In genomic region chr13:73626745-73627549, GRCm38 (mm10) we compare ENCODE assay signal across 8 mouse cellular contexts. TPM values are rescaled to one million over a fixed set of nuclear protein-coding genes. Genes with fewer than 3 reads are reported as not detected.
DNase-seq lines count a peak whose midpoint lies in the region; ATAC-seq lines count a peak whose summit lies in the region.

TSS of gene Tert (plus strand) at chr13:73626911.

- 10% methylated on average over 47 of the region's 47 CpGs for WGBS in embryonic facial prominence, embryonic 12.5 days
- WGBS in lung, embryonic 16.5 days = 7% methylated on average over 47 of the region's 47 CpGs

- intact Hi-C loops in heart, postnatal 10 days (cut with DNase I) = loop anchor here (2.0 kb wide), 1 partner anchor 114 kb away; no protein-coding TSS in a partner anchor

- DNase-seq in CD4-positive, CD25-positive, alpha-beta regulatory T cell, adult 2 months (ENCODE audit: low read depth, low spot score) = peak; percentile 80
- peak; percentile 83 for DNase-seq in adrenal gland, postnatal 14 days
- peak; percentile 30 to 49 for DNase-seq in heart, postnatal 10 days
- peak; percentile 57 to 78 for DNase-seq in kidney, postnatal 36 days
- peak; percentile 10 for DNase-seq in ovary, postnatal 10 days (ENCODE audit: low spot score)
- DNase-seq in thymus, postnatal 36 days = peak; percentile 72 to 77

- peak within 1 kb of the TSS; percentile 70 for H3K4me3 ChIP-seq in embryonic facial prominence, embryonic 12.5 days
- peak within 1 kb of the TSS; percentile 75 for H3K4me3 ChIP-seq in lung, embryonic 16.5 days (ENCODE audit: low read length)

- H3K36me3 ChIP-seq in embryonic facial prominence, embryonic 12.5 days = 0 out of 2 replicates have a peak, but pooled peaks cover 6% of the 10 kb centered on the region
- peaks cover 2% of the 10 kb centered on the region; the same call in 1 of the 2 replicates for H3K36me3 ChIP-seq in lung, embryonic 16.5 days (ENCODE audit: control insufficient read depth, insufficient read depth, low read length)

- H3K9ac ChIP-seq in embryonic facial prominence, embryonic 12.5 days = peak within 1 kb of the TSS; percentile 82
- peak within 1 kb of the TSS; percentile 82 for H3K9ac ChIP-seq in lung, embryonic 16.5 days (ENCODE audit: low read length)

- H3K27me3 ChIP-seq in embryonic facial prominence, embryonic 12.5 days = no peaks in the 10 kb centered on the region
- H3K27me3 ChIP-seq in lung, embryonic 16.5 days (ENCODE audit: control insufficient read depth, insufficient read depth, low read depth, low read length) = no peaks in the 10 kb centered on the region

- peaks cover 16% of the 10 kb centered on the region for H3K4me1 ChIP-seq in embryonic facial prominence, embryonic 12.5 days
- H3K4me1 ChIP-seq in lung, embryonic 16.5 days (replicated peaks; ENCODE audit: control insufficient read depth, insufficient read depth, low read length) = peaks cover 7% of the 10 kb centered on the region

- H3K9me3 ChIP-seq in embryonic facial prominence, embryonic 12.5 days = no peaks in the 10 kb centered on the region
- H3K9me3 ChIP-seq in lung, embryonic 16.5 days (ENCODE audit: control insufficient read depth, low read length) = no peaks in the 10 kb centered on the region

- no peak within 1 kb of the TSS for H3K27ac ChIP-seq in embryonic facial prominence, embryonic 12.5 days
- no peak within 1 kb of the TSS for H3K27ac ChIP-seq in lung, embryonic 16.5 days (ENCODE audit: low read length)

- ATAC-seq in embryonic facial prominence, embryonic 12.5 days (ENCODE audit: insufficient number of reproducible peaks, insufficient read depth, low FRiP score, low TSS enrichment) = peak; percentile 83
- ATAC-seq in lung, embryonic 16.5 days (ENCODE audit: low read depth) = peak; percentile 81

- peak within 1 kb of the TSS; percentile 93 for H3K4me2 ChIP-seq in embryonic facial prominence, embryonic 12.5 days (replicated peaks)
- peak within 1 kb of the TSS; percentile 97 for H3K4me2 ChIP-seq in lung, embryonic 16.5 days (ENCODE audit: low read depth, low read length)

RNA-seq across cellular contexts. Expression of gene Tert, which starts in this region (rescaled TPM):
- total RNA-seq in adrenal gland, postnatal 14 days (2021) = 5.7 and 6.5 TPM in 2 replicates
- polyA plus RNA-seq in embryonic facial prominence, embryonic 12.5 days (2016; fragmentation: Nextera tagmentation; extraction: Ambion mirVana) = 10.3 and 13.2 TPM in 2 replicates
- under 1 TPM; 0.12 to 0.50 TPM for total RNA-seq in heart, postnatal 10 days (2021)
- polyA plus RNA-seq in lung, embryonic 16.5 days (2015; fragmentation: Nextera tagmentation; extraction: Ambion mirVana) = 3.4 and 3.9 TPM in 2 replicates

Comparison
In these comparisons a context has a peak if more than half of its experiments do, and no peak if none do; other contexts are left out.
1. Peak in DNase-seq in heart, postnatal 10 days; RNA of the gene not detected or under 1 TPM.
2. DNase-seq: peak in every context shown above with its lines; median percentile 83 in adrenal gland, postnatal 14 days; 80 in CD4-positive, CD25-positive, alpha-beta regulatory T cell, adult 2 months; 74 in thymus, postnatal 36 days; 68 in kidney, postnatal 36 days; 40 in heart, postnatal 10 days; 10 in ovary, postnatal 10 days.